Mouse (Mus musculus) forebrain, embryonic 12.5 days (tissue): ENCODE data around the gene H2afx. TPM values are rescaled to one million over a fixed set of nuclear protein-coding genes. Genes with fewer than 3 reads are reported as not detected.

Experiments
- ATAC-seq: fragments of 200-750 bp; cut with Nextera tagmentation; 2 replicates; pipeline ENCODE4 v1.8.0; 2017; ENCODE audit warnings: moderate TSS enrichment; ENCODE audit not compliant: low FRiP score
- H3K27ac ChIP-seq: fragments of 300-500 bp; sonication (generic); 2 replicates; pipeline ENCODE4 v1.5.1; 2016; ENCODE audit warnings: mild to moderate bottlenecking
- H3K27me3 ChIP-seq: fragments of 300-500 bp; sonication (generic); 2 replicates; pipeline ENCODE4 v1.6.1; 2016; ENCODE audit warnings: mild to moderate bottlenecking
- H3K36me3 ChIP-seq: fragments of 300-500 bp; sonication (generic); replicated peaks from 2 replicates; pipeline ENCODE4 v1.6.1; 2016; ENCODE audit warnings: mild to moderate bottlenecking
- H3K4me1 ChIP-seq: fragments of 300-500 bp; sonication (generic); 2 replicates; pipeline ENCODE4 v1.6.1; 2016
- H3K4me2 ChIP-seq: fragments of 300-500 bp; sonication (generic); 2 replicates; pipeline ENCODE4 v1.6.1; 2016; ENCODE audit warnings: mild to moderate bottlenecking, moderate library complexity
- H3K4me3 ChIP-seq: fragments of 300-500 bp; sonication (generic); replicated peaks from 2 replicates; pipeline ENCODE4 v1.5.1; 2016; ENCODE audit warnings: mild to moderate bottlenecking
- H3K9ac ChIP-seq: fragments of 300-500 bp; sonication (generic); 2 replicates; pipeline ENCODE4 v1.6.1; 2016; ENCODE audit warnings: mild to moderate bottlenecking
- H3K9me3 ChIP-seq: fragments of 300-500 bp; sonication (generic); 2 replicates; pipeline ENCODE4 v1.6.1; 2016
- WGBS: fragments of 180-500 bp; shearing (Covaris S2); methylation state at CpG from one replicate; pipeline ENCODE4 v1.1.7; 2016; 5-methylcytosine and 5-hydroxymethylcytosine counted together
- polyA plus RNA-seq: library from polyadenylated mRNA; unstranded; fragments of >200 nt; fragmentation: Nextera tagmentation; extraction: Ambion mirVana; gene quantifications from 2 replicates; pipeline ENCODE4 v1.2.1, GENCODE M21; 2016

The H2afx gene
- polyA plus RNA-seq, 1 experiment from 2014 or later, result 477 TPM

GRCm38 (mm10) chr9:44307248-44307647, 27.2 kb upstream of the H2afx start:
- no peak overlapping the region for H3K27ac ChIP-seq
- H3K4me3 ChIP-seq, result no peak overlapping the region
- H3K4me2 ChIP-seq, result no peak overlapping the region
- 98% methylated on average over 2 of the region's 2 CpGs for whole genome bisulfite sequencing
- H3K9ac ChIP-seq, result no peak overlapping the region
- no peak for ATAC-seq
- H3K9me3 ChIP-seq, result no peaks in the 10 kb centered on the region
- peaks cover 13% of the 10 kb centered on the region for H3K36me3 ChIP-seq
- H3K27me3 ChIP-seq, result peaks cover 4% of the 10 kb centered on the region
- peaks cover 30% of the 10 kb centered on the region for H3K4me1 ChIP-seq

- Histone ChIP-seq H3K4me3 (no peak overlapping the region), H3K36me3 (peaks cover 29% of the 10 kb centered on the region), H3K9me3 (no peaks in the 10 kb centered on the region), H3K4me1 (peaks cover 20% of the 10 kb centered on the region), H3K27ac (no peak overlapping the region), H3K9ac (no peak overlapping the region), H3K4me2 (no peak overlapping the region), H3K27me3 (peaks cover 4% of the 10 kb centered on the region)
- no peak for ATAC-seq
- 53% methylated on average over 3 of the region's 3 CpGs for WGBS
These were observed 24.7 kb upstream of the H2afx start for GRCm38 (mm10) chr9:44309756-44310155.

- Histone ChIP-seq H3K27ac (no peak overlapping the region), H3K4me1 (peaks cover 18% of the 10 kb centered on the region), H3K36me3 (peaks cover 39% of the 10 kb centered on the region), H3K27me3 (peaks cover 4% of the 10 kb centered on the region), H3K9ac (peak overlapping the region; percentile 12; the same call in 1 of the 2 replicates), H3K9me3 (no peaks in the 10 kb centered on the region), H3K4me3 (0 out of 2 replicates have a peak overlapping the region, but pooled peaks have one; percentile 4), H3K4me2 (0 out of 2 replicates have a peak overlapping the region, but pooled peaks have one; percentile 19)
- WGBS, result 29% methylated on average over 10 of the region's 10 CpGs
- ATAC-seq, result no peak
These were observed 23.8 kb upstream of the H2afx start for GRCm38 (mm10) chr9:44310750-44311135.

GRCm38 (mm10) chr9:44311136-44312134, 23.1 kb upstream of the H2afx start:
- no peak for ATAC-seq
- H3K9ac ChIP-seq, result peak overlapping the region; percentile 12; the same call in 1 of the 2 replicates
- H3K4me1 ChIP-seq, result peaks cover 18% of the 10 kb centered on the region
- H3K4me2 ChIP-seq, result peak overlapping the region; percentile 19; the same call in 1 of the 2 replicates
- peak overlapping the region; percentile 36; the same call in 1 of the 2 replicates for H3K27ac ChIP-seq
- H3K9me3 ChIP-seq, result no peaks in the 10 kb centered on the region
- WGBS, result 4% methylated on average over 27 of the region's 27 CpGs
- peak overlapping the region; percentile 4; the same call in 1 of the 2 replicates for H3K4me3 ChIP-seq
- peaks cover 46% of the 10 kb centered on the region for H3K36me3 ChIP-seq
- H3K27me3 ChIP-seq, result peaks cover 4% of the 10 kb centered on the region

- Histone ChIP-seq H3K4me1 (peaks cover 35% of the 10 kb centered on the region), H3K36me3 (peaks cover 47% of the 10 kb centered on the region), H3K27me3 (peaks cover 4% of the 10 kb centered on the region)
These were observed 20.8 kb upstream of the H2afx start for GRCm38 (mm10) chr9:44313476-44314256.

GRCm38 (mm10) chr9:44314257-44314547, 20.3 kb upstream of the H2afx start:
- peaks cover 47% of the 10 kb centered on the region for H3K36me3 ChIP-seq
- H3K4me3 ChIP-seq, result no peak overlapping the region
- H3K9me3 ChIP-seq, result no peaks in the 10 kb centered on the region
- no peak overlapping the region for H3K9ac ChIP-seq
- WGBS, result 59% methylated on average over 4 of the region's 4 CpGs
- no peak overlapping the region for H3K27ac ChIP-seq
- no peak overlapping the region for H3K4me2 ChIP-seq
- ATAC-seq, result no peak
- H3K4me1 ChIP-seq, result peaks cover 41% of the 10 kb centered on the region
- H3K27me3 ChIP-seq, result peaks cover 4% of the 10 kb centered on the region

More at GRCm38 (mm10) chr9:44313476-44314256, 20.8 kb upstream of the H2afx start:
- H3K9ac ChIP-seq, result no peak overlapping the region
- no peak overlapping the region for H3K4me3 ChIP-seq
- WGBS, result 74% methylated on average over 19 of the region's 19 CpGs
- no peak overlapping the region; the same call in 1 of the 2 replicates for H3K27ac ChIP-seq
- no peaks in the 10 kb centered on the region for H3K9me3 ChIP-seq
- no peak for ATAC-seq
- H3K4me2 ChIP-seq, result no peak overlapping the region

- WGBS, result 94% methylated on average over 18 of the region's 18 CpGs
- H3K36me3 ChIP-seq, result peaks cover 47% of the 10 kb centered on the region
- peaks cover 4% of the 10 kb centered on the region for H3K27me3 ChIP-seq
- H3K4me1 ChIP-seq, result peaks cover 43% of the 10 kb centered on the region
- ATAC-seq, result no peak
- H3K27ac ChIP-seq, result no peak overlapping the region
- H3K9ac ChIP-seq, result no peak overlapping the region
- no peak overlapping the region for H3K4me3 ChIP-seq
- no peaks in the 10 kb centered on the region for H3K9me3 ChIP-seq
- no peak overlapping the region for H3K4me2 ChIP-seq
These were observed 19.6 kb upstream of the H2afx start for GRCm38 (mm10) chr9:44314910-44315309.

GRCm38 (mm10) chr9:44317452-44317851, 17.0 kb upstream of the H2afx start:
- no peak overlapping the region for H3K27ac ChIP-seq
- H3K36me3 ChIP-seq, result peaks cover 40% of the 10 kb centered on the region
- peak overlapping the region; percentile 94; the same call in 1 of the 2 replicates for H3K4me2 ChIP-seq
- H3K27me3 ChIP-seq, result no peaks in the 10 kb centered on the region
- H3K4me1 ChIP-seq, result peaks cover 35% of the 10 kb centered on the region
- ATAC-seq, result no peak
- no peaks in the 10 kb centered on the region for H3K9me3 ChIP-seq
- no peak overlapping the region for H3K4me3 ChIP-seq
- 76% methylated on average over 4 of the region's 4 CpGs for WGBS
- no peak overlapping the region for H3K9ac ChIP-seq

- H3K4me3 ChIP-seq, result peak overlapping the region; percentile 86
These were observed 16.2 kb upstream of the H2afx start for GRCm38 (mm10) chr9:44318076-44318825.

GRCm38 (mm10) chr9:44318826-44319095, 15.7 kb upstream of the H2afx start:
- Histone ChIP-seq H3K4me3 (peak overlapping the region; percentile 86), H3K9ac (peak overlapping the region; percentile 94), H3K27me3 (no peaks in the 10 kb centered on the region), H3K4me1 (peaks cover 35% of the 10 kb centered on the region), H3K27ac (no peak overlapping the region), H3K4me2 (peak overlapping the region; percentile 94), H3K36me3 (peaks cover 29% of the 10 kb centered on the region), H3K9me3 (no peaks in the 10 kb centered on the region)
- ATAC-seq, result no peak
- 26% methylated on average over 3 of the region's 3 CpGs for WGBS

More at GRCm38 (mm10) chr9:44318076-44318825, 16.2 kb upstream of the H2afx start:
- peak overlapping the region; percentile 94 for H3K4me2 ChIP-seq
- ATAC-seq, result no peak
- no peaks in the 10 kb centered on the region for H3K9me3 ChIP-seq
- H3K27ac ChIP-seq, result no peak overlapping the region
- 0 out of 2 replicates have a peak overlapping the region, but pooled peaks have one; percentile 94 for H3K9ac ChIP-seq
- peaks cover 35% of the 10 kb centered on the region for H3K4me1 ChIP-seq
- H3K27me3 ChIP-seq, result no peaks in the 10 kb centered on the region
- WGBS, result 57% methylated on average over 5 of the region's 5 CpGs
- H3K36me3 ChIP-seq, result peaks cover 34% of the 10 kb centered on the region

GRCm38 (mm10) chr9:44319105-44319886, 15.2 kb upstream of the H2afx start:
- H3K27me3 ChIP-seq, result no peaks in the 10 kb centered on the region
- H3K36me3 ChIP-seq, result peaks cover 23% of the 10 kb centered on the region
- 2% methylated on average over 37 of the region's 37 CpGs for WGBS

More at GRCm38 (mm10) chr9:44319105-44319886, 15.2 kb upstream of the H2afx start:
- Histone ChIP-seq H3K4me1 (peaks cover 32% of the 10 kb centered on the region), H3K9ac (peak overlapping the region; percentile 94), H3K9me3 (no peaks in the 10 kb centered on the region), H3K4me2 (peak overlapping the region; percentile 94), H3K27ac (peak overlapping the region; percentile 74), H3K4me3 (peak overlapping the region; percentile 86)
- ATAC-seq, result peak; percentile 12; the same call in 1 of the 2 replicates
